Mouse (Mus musculus) bone marrow, adult 2 months (tissue): ENCODE data around the gene Ctu2. TPM values are rescaled to one million over a fixed set of nuclear protein-coding genes. Genes with fewer than 3 reads are reported as not detected.
A peak's percentile ranks its signal among the peaks of the same experiment; 100 is the strongest.

ENCODE experiments used
- H3K27ac ChIP-seq: fragments of 200-500 bp; 2 replicates; pipeline ENCODE4 v1.5.1; 2012; ENCODE audit warnings: low read depth, mild to moderate bottlenecking, control low read depth, inconsistent platforms, low read length; ENCODE audit not compliant: control insufficient read depth, poor library complexity, insufficient read depth
- H3K4me1 ChIP-seq: fragments of 200-500 bp; 2 replicates; pipeline ENCODE4 v1.6.1; 2011; ENCODE audit warnings: low read length; ENCODE audit not compliant: control insufficient read depth, insufficient read depth
- H3K4me3 ChIP-seq: fragments of 200-500 bp; replicated peaks from 2 replicates; pipeline ENCODE3; 2011; ENCODE audit warnings: mild to moderate bottlenecking, low read depth, low read length, control low read depth; ENCODE audit not compliant: control insufficient read depth
- CTCF ChIP-seq: fragments of 200-500 bp; IDR thresholded peaks from 2 replicates; pipeline ENCODE4 v1.5.1; 2011; ENCODE audit warnings: low read length, control low read depth; ENCODE audit not compliant: control insufficient read depth, insufficient read depth
- POLR2A ChIP-seq: fragments of 200-500 bp; IDR thresholded peaks from 2 replicates; pipeline ENCODE4 v1.6.1; 2011; ENCODE audit warnings: low read depth, mild to moderate bottlenecking, control low read depth, low read length, borderline replicate concordance; ENCODE audit not compliant: control insufficient read depth
- WGBS: fragments of 180-500 bp; shearing (Covaris S2); methylation state at CpG from one replicate; pipeline ENCODE4 v1.1.7; 2018; 5-methylcytosine and 5-hydroxymethylcytosine counted together
- polyA plus RNA-seq: library from polyadenylated mRNA; stranded (reverse); fragments of >200 nt; gene quantifications from 2 replicates; pipeline ENCODE4 v1.2.4, GENCODE M21; 2011; ENCODE audit warnings: low replicate concordance; ENCODE audit not compliant: missing spikeins, insufficient read depth, insufficient read length

Ctu2 gene
- 62.9 and 122 TPM in 2 replicates for polyA plus RNA-seq

- under 1% methylated on average over 99 of the region's 103 CpGs for WGBS
- H3K4me3 ChIP-seq = peak within 1 kb of the TSS; percentile 89
- peaks cover 8% of the 10 kb centered on the region; the same call in 1 of the 2 replicates for H3K4me1 ChIP-seq
- TF ChIP-seq POLR2A = peak; percentile 58; the same call in 1 of the 2 replicates
- TF ChIP-seq CTCF = no peak
- peak within 1 kb of the TSS; percentile 94 for H3K27ac ChIP-seq
Measured at GRCm38 (mm10) chr8:122475580-122476320, at the start of gene Ctu2, which contains the start of gene Rnf166. Gene Ctu2 (plus strand): TSS chr8:122476143. Gene Rnf166 (minus strand): TSS chr8:122476064.

- WGBS = 79% methylated on average over 9 of the region's 9 CpGs
- no peak overlapping the region for H3K4me3 ChIP-seq
- TF ChIP-seq CTCF (no peak), POLR2A (no peak)
- no peak overlapping the region for H3K27ac ChIP-seq
- H3K4me1 ChIP-seq = peaks cover 5% of the 10 kb centered on the region; the same call in 1 of the 2 replicates
Measured at GRCm38 (mm10) chr8:122426145-122426544, 49.8 kb upstream of the Ctu2 start.

GRCm38 (mm10) chr8:122427607-122428006, 48.3 kb upstream of the Ctu2 start:
- Histone ChIP-seq H3K4me1 (peaks cover 5% of the 10 kb centered on the region; the same call in 1 of the 2 replicates), H3K27ac (peak overlapping the region; percentile 37; the same call in 1 of the 2 replicates), H3K4me3 (no peak overlapping the region)
- TF ChIP-seq POLR2A (no peak), CTCF (no peak)
- WGBS = 83% methylated on average over 7 of the region's 7 CpGs

GRCm38 (mm10) chr8:122428163-122428562, 47.8 kb upstream of the Ctu2 start:
- peak overlapping the region; percentile 63 for H3K27ac ChIP-seq
- peaks cover 5% of the 10 kb centered on the region; the same call in 1 of the 2 replicates for H3K4me1 ChIP-seq
- no peak for TF ChIP-seq POLR2A
- TF ChIP-seq CTCF = no peak
- no peak overlapping the region for H3K4me3 ChIP-seq
- WGBS = 35% methylated on average over 9 of the region's 9 CpGs

GRCm38 (mm10) chr8:122430058-122430636, 45.8 kb upstream of the Ctu2 start:
- H3K27ac ChIP-seq = peak overlapping the region; percentile 95
- 10% methylated on average over 10 of the region's 10 CpGs for WGBS
- peak; percentile 20; the same call in 1 of the 2 replicates for TF ChIP-seq CTCF
- TF ChIP-seq POLR2A = peak; percentile 66
- H3K4me1 ChIP-seq = peaks cover 5% of the 10 kb centered on the region; the same call in 1 of the 2 replicates
- peak overlapping the region; percentile 28 for H3K4me3 ChIP-seq

DNA sequence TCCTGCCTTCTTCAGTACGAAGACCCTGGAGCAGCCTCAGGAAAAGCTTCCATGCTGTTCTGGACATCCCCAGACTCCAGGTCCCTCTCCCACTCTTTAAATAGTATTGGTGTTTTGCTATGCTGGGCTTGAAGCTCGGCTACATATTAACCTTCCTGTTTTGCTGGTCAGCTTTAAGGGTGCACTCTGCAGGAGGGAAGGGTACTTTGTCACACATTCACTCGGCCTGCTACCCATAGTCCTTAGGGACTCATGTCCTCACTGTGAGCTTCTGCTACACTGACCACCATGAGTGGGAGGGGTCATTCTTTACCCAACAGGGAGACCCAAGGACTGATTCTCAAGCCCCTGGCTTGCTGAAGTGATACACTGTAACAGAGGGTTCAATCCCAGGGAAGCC, 45.3 kb upstream of the Ctu2 start:
- 33% methylated on average over 3 of the region's 3 CpGs for WGBS
- peak overlapping the region; percentile 33 for H3K4me3 ChIP-seq
- peak overlapping the region; percentile 95 for H3K27ac ChIP-seq
- TF ChIP-seq POLR2A (no peak), CTCF (no peak)
- peaks cover 5% of the 10 kb centered on the region; the same call in 1 of the 2 replicates for H3K4me1 ChIP-seq

GRCm38 (mm10) chr8:122431694-122432442, 44.1 kb upstream of the Ctu2 start:
- 7% methylated on average over 18 of the region's 18 CpGs for WGBS
- Histone ChIP-seq H3K4me3 (peak overlapping the region; percentile 90), H3K4me1 (peaks cover 8% of the 10 kb centered on the region; the same call in 1 of the 2 replicates), H3K27ac (peak overlapping the region; percentile 98)
- TF ChIP-seq CTCF (no peak), POLR2A (no peak)
